Mouse (Mus musculus) cerebellum, postnatal 4 days (tissue): ENCODE data around the gene Chd1l.

Source experiments
- DNase-seq, 2 experiments: peaks; one replicate each; pipeline ENCODE4 v3.0.0; 2022; ENCODE audit warnings: low spot score in 2 of 2, mixed read lengths in 1 of 2

Chd1l gene

GRCm38 (mm10) chr3:97617091-97617825 lies 7.3 kb upstream of the Chd1l start:
- no peak for DNase-seq

GRCm38 (mm10) chr3:97615933-97616332 lies 5.9 kb upstream of the Chd1l start:
- DNase-seq: no peak

- no peak for DNase-seq
These were observed 5.2 kb upstream of the Chd1l start for GRCm38 (mm10) chr3:97615154-97615553.

DNA sequence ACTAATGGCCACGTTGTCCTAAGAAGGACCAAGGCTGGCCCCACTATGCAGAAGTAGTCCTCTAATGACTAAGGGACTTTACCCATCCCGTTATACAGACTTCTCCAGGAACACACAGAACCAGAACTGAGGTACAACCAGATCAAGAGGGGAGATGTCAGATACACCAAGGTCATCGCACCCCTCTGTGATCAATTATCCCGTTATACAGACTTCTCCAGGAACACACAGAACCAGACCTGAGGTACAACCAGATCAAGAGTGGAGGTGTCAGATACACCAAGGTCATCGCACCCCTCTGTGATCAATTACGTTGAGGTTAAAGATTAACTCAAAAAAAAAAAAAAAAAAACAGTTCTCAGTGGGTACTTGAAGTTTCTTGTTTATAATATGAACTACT lies 1.0 kb upstream of the Chd1l start:
- DNase-seq: no peak

GRCm38 (mm10) chr3:97609201-97609844 lies 680 bp downstream of the Chd1l start:
- DNase-seq: no peak

GRCm38 (mm10) chr3:97600050-97600832 lies 9.8 kb downstream of the Chd1l start:
- DNase-seq: no peak

DNA sequence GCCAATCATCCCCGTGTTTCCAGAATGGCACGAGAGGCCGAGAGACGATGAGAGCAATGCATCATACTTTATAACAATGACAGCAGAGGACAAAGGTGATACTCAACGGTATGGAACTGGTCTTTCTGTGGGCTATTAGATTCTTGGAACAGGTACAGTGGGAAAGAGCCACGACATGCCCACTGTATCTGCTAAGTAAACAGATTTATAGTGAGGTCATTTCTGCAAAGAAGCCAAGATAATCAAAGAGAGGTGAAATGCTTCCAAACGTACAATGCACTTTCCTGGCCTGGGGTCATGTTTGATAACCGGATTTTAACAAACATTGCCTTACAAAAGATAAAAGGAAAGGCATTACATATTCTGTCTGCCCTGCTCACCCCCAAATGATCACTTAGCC lies 13.2 kb downstream of the Chd1l start:
- DNase-seq: no peak

- DNase-seq: no peak
These were observed 14.9 kb downstream of the Chd1l start for GRCm38 (mm10) chr3:97595066-97595465.

DNA sequence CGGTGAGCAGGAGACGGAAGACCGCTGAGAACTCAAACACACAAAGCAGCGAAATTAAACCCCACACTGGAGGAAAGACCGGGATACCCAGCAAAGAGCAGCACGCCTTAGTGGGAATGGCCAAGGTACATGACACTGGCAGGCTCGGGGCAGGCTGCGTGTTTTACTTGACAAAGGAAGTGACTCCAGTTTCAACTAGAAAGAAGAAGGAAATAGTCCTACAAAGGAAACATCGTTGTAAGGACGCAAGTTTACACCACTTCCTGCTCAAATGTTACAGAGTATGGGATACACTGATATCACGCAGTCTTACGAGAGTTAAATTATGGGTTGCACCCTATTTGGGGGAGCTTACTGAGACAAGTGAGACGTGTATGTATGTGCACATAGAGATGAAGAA lies 15.9 kb downstream of the Chd1l start:
- DNase-seq: no peak

- no peak for DNase-seq
These were observed 16.9 kb downstream of the Chd1l start for GRCm38 (mm10) chr3:97593089-97593488.

- no peak for DNase-seq
These were observed 19.3 kb downstream of the Chd1l start for GRCm38 (mm10) chr3:97590699-97591098.

- no peak for DNase-seq
These were observed 22.3 kb downstream of the Chd1l start for GRCm38 (mm10) chr3:97587656-97588055.

DNA sequence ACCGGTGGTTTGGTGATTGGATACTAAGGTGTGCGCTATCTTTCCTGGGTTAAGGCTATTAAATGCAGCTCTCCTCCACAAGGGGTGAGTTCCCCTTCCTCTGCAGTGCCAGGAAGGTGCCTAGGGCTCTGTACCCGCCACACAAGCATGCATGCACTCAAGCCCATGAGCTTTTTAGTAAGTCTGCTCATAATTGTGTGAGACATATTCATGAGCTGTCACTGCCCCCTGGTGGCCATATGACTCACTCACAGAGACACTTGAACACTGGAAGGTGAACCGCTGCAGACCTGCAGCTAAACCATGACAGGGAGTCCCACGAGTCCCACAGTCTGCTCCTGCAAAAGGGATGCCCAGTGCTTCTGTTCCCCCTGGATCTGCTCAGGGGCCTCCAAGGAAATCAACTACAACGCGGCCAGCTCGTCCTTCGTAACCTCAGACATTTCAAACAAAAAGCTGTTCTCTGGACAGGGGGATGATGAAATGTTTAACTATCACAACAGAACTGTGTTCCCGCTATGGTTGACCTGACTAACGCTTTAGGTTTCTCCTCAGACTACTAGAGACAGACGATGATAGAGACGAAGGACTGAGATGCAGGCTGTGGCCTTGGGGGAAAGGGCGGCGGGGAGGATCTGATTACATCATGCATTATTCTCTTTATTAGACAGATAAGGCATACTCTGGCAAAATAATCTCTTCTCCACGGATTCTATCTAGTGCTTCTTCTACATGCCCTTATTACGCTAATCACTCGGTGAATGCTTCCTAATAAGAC lies 24.4 kb downstream of the Chd1l start:
- peak; percentile 80 to 83 for DNase-seq

- no peak for DNase-seq
These were observed 36.2 kb downstream of the Chd1l start for GRCm38 (mm10) chr3:97573807-97574206.

GRCm38 (mm10) chr3:97564588-97564987 lies 45.4 kb downstream of the Chd1l start:
- no peak for DNase-seq

DNA sequence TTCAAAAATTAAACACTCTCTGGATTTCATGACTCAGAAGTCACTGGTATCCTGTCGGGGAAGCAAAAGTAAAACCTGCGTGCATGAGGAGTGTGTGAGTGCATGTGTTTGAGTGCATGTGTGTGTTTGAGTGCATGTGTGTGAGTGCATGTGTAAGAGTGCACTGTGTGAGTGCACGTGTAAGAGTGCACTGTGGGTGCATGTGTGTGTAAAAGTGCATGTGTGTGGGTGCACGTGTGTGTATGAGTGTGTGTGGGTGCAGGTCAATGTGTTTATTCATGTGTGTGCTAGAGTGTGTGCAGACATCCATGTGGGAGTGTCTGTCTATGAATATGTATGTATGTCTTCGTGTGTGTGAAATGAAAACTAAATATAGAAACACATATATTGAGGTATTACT lies 51.4 kb downstream of the Chd1l start:
- DNase-seq: no peak

DNA sequence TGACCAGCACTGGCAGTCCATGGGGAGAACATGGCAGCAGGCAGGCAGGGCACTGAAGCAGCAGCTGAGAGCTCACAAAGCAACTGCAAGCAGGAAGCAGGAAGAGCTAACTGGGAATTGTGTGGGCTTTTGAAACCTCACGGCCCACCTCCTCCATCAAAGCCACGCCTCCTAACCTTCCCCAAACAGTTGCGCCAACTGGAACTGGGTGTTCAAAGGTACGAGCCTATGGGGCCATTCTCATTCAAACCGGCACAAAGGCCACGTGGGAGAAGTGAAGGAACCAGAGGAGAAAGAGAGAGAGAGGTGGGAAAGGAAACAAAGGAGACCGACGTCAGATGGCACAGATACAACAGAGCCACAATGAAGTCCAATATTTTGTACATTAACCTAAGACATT lies 63.8 kb downstream of the Chd1l start:
- DNase-seq: no peak

GRCm38 (mm10) chr3:97540171-97540570 lies 69.8 kb downstream of the Chd1l start:
- no peak for DNase-seq

DNA sequence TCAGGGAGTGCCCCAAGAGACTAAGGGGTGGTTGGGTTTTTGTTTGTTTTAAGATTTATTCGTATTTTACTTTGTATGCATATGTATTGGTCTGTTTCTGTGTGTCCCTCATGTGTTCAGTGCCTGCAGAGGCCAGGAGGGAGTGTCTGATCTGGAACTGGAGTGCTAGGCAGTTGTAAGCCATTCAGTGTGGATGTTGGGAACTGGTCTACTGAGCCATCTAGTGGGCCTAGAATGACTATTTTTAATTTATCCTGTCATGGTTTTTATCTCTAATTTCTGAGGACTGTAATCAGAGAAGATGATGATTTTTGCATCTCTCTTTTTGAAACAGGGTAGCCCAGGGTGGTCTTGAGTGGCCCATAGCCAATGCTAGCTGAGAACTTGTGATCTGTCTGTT lies 71.4 kb downstream of the Chd1l start:
- no peak for DNase-seq

DNA sequence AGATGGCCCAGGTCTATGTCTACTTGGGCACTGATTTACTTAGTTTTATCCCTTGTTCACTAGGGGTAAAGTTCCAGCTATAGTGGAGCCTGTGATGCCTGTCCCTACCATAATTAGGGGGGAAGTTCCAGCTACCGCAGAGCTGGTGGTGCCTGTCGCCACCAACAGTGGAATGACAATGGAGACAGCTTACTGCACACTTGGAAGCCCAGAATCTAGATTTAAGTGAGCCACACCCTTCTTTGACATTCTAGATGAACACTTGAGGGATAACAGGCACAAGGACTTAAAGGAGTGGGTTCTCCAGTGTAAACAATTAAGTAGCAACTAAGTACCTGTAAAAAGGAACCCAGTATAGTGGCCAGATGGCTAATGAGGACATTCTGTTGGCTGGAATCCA lies 73.0 kb downstream of the Chd1l start:
- DNase-seq: no peak

- DNase-seq: no peak
These were observed 74.3 kb downstream of the Chd1l start for GRCm38 (mm10) chr3:97535660-97536059.

DNA sequence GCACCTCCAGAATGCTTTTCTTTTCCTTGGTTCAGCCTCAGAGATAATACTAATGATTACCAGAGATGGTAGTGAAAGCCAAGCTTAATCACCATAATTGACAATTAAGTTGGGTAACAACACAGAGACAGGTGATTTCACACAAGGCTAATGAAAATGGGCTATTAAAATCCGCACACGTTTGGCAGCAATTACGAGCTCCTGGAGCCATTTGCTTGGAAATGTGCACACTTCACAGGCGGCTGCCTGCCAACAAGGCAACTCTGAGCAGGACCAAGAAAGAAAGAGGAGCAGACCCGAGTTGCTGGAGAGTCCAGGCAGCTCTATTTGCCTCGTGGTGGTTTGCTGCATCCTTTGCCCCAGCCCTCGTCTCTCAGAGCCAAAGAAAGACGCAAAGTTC lies 84.5 kb downstream of the Chd1l start:
- DNase-seq: no peak
